Mouse (Mus musculus): ENCODE results near the gene Vmn1r193.

GRCm38 (mm10) chr13:22189313-22189712, 33.6 kb downstream of the Vmn1r193 start:
- no peak for TF ChIP-seq CTCF (IDR thresholded peaks at IDR 0.05; ENCODE audit: insufficient read depth, low read length)
- TF ChIP-seq POLR2A (IDR thresholded peaks at IDR 0.05; ENCODE audit: borderline replicate concordance, extremely low read depth, low read depth, low read length): no peak
